Mouse (Mus musculus): ENCODE measurements around the gene Fam90a1a.

DNA sequence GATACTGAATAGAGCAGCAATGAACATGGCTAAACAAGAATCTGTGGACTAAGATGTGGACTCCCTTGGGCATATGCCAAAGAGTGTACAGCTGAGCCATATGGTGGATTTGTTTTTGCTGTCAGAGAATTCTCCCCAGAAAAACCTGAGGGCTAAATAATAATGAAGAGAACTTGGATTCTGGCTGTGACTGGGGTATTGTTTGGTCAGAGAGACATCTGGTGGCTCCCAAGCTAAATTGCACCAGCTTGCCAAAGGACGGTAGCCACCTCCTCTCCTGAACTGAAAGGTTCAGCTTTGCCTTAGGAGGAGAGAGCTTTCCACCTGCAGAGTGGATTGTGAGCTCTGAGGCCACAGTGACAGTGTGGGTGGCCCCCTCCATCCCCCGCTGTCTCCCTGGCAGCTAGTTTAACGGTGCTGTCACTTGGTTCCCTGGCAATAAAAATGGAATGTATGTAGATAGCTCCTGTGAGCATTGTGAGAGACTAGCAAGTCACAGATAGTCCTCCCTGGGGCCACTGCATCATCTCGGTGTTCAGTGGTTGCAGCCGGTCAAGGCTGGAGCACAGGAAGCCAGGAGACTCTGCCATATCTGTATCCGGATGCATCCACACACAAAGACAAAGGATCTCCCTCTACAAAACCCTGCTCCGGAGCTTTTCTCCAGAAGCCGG, 23.3 kb downstream of the Fam90a1a start:
- TF ChIP-seq CTCF (IDR thresholded peaks at IDR 0.05; ENCODE audit: low read depth, low read length) = no peak
- no peak for TF ChIP-seq POLR2A (IDR thresholded peaks at IDR 0.05; ENCODE audit: borderline replicate concordance, low read depth, low read length)
